Comparison of ENCODE assay signal across 8 mouse cellular contexts in genomic region chr2:69128921-69129395, GRCm38 (mm10). TPM values are rescaled to one million over a fixed set of nuclear protein-coding genes. Genes with fewer than 3 reads are reported as not detected.
DNase-seq lines count a peak whose midpoint lies in the region; ATAC-seq lines count a peak whose summit lies in the region.

No protein-coding gene starts in this region.

- peak overlapping the region; percentile 34; the same call in 1 of the 2 replicates for H3K9ac ChIP-seq in kidney, embryonic 16.5 days (replicated peaks; ENCODE audit: low read length)

- H3K4me2 ChIP-seq in kidney, embryonic 16.5 days (replicated peaks; ENCODE audit: low read depth, low read length), result peak overlapping the region; percentile 34

- no peaks in the 10 kb centered on the region for H3K27me3 ChIP-seq in heart, embryonic 10.5 days (ENCODE audit: insufficient read depth, poor library complexity, severe bottlenecking)
- no peaks in the 10 kb centered on the region for H3K27me3 ChIP-seq in kidney, embryonic 16.5 days (ENCODE audit: insufficient read depth, low read length)
- no peaks in the 10 kb centered on the region for H3K27me3 ChIP-seq in midbrain, embryonic 10.5 days (ENCODE audit: low read depth, poor library complexity, severe bottlenecking)

- H3K4me1 ChIP-seq in heart, embryonic 10.5 days, result peaks cover 26% of the 10 kb centered on the region
- peaks cover 20% of the 10 kb centered on the region for H3K4me1 ChIP-seq in kidney, embryonic 16.5 days (ENCODE audit: insufficient read depth, low read length)
- peaks cover 46% of the 10 kb centered on the region for H3K4me1 ChIP-seq in midbrain, embryonic 10.5 days

- H3K36me3 ChIP-seq in heart, embryonic 10.5 days, result no peaks in the 10 kb centered on the region
- no peaks in the 10 kb centered on the region for H3K36me3 ChIP-seq in kidney, embryonic 16.5 days (ENCODE audit: insufficient read depth, low read length)
- H3K36me3 ChIP-seq in midbrain, embryonic 10.5 days, result no peaks in the 10 kb centered on the region

- whole genome bisulfite sequencing in heart, embryonic 10.5 days, result 74% methylated on average over 10 of the region's 10 CpGs
- 7% methylated on average over 10 of the region's 10 CpGs for WGBS in kidney, embryonic 16.5 days
- 39% methylated on average over 10 of the region's 10 CpGs for WGBS in midbrain, embryonic 10.5 days

- peak; percentile 97 for ATAC-seq in kidney, embryonic 16.5 days (ENCODE audit: low FRiP score, low TSS enrichment)
- no peak for ATAC-seq in erythroid progenitor cell, adult 5-6 weeks (replicated peaks; ENCODE audit: low FRiP score, poor library complexity, severe bottlenecking)

- peak; percentile 10 for DNase-seq in thymus, postnatal 0 days (ENCODE audit: low spot score)
- DNase-seq in thymus, postnatal 10 days (ENCODE audit: low spot score in 2 of 2), result no peak
- DNase-seq in heart, embryonic 10.5 days (ENCODE audit: low spot score), result peak; percentile 53
- DNase-seq in midbrain, embryonic 10.5 days (ENCODE audit: low spot score), result peak; percentile 73
- DNase-seq in right cerebral cortex, postnatal 14 days, result no peak
- DNase-seq in frontal cortex, adult 2 months (ENCODE audit: extremely low spot score in 1 of 2, low spot score in 1 of 2), result no peak

- no peak overlapping the region for H3K4me3 ChIP-seq in heart, embryonic 10.5 days
- peak overlapping the region; percentile 20 for H3K4me3 ChIP-seq in kidney, embryonic 16.5 days (ENCODE audit: low read length)
- H3K4me3 ChIP-seq in midbrain, embryonic 10.5 days, result no peak overlapping the region

- peak overlapping the region; percentile 47; the same call in 1 of the 2 replicates for H3K27ac ChIP-seq in heart, embryonic 10.5 days
- H3K27ac ChIP-seq in kidney, embryonic 16.5 days (ENCODE audit: low read length), result peak overlapping the region; percentile 94
- peak overlapping the region; percentile 60; the same call in 1 of the 2 replicates for H3K27ac ChIP-seq in midbrain, embryonic 10.5 days (replicated peaks)

- no peaks in the 10 kb centered on the region for H3K9me3 ChIP-seq in heart, embryonic 10.5 days
- no peaks in the 10 kb centered on the region; the same call in 1 of the 2 replicates for H3K9me3 ChIP-seq in kidney, embryonic 16.5 days (ENCODE audit: low read length)
- no peaks in the 10 kb centered on the region for H3K9me3 ChIP-seq in midbrain, embryonic 10.5 days (replicated peaks)

RNA-seq across cellular contexts. Expression of gene Nostrin, which starts 6.6 kb away (rescaled TPM):
- polyA plus RNA-seq in thymus, postnatal 0 days (2015; fragmentation: Nextera tagmentation; extraction: Ambion mirVana), result 2.1 and 2.6 TPM in 2 replicates
- 2.1 and 3.8 TPM in 2 replicates for polyA plus RNA-seq in heart, embryonic 10.5 days (2016; fragmentation: Nextera tagmentation; extraction: Ambion mirVana)
- 4.7 and 7.1 TPM in 2 replicates for polyA plus RNA-seq in kidney, embryonic 16.5 days (2015; fragmentation: Nextera tagmentation; extraction: Ambion mirVana)
- polyA plus RNA-seq in midbrain, embryonic 10.5 days (2016; fragmentation: Nextera tagmentation; extraction: Ambion mirVana), result 0.84 and 0.87 TPM in 2 replicates
- 0.72 TPM in 1 of 2 replicates, not detected in the other for total RNA-seq in erythroid progenitor cell, adult 5-6 weeks (2015; ENCODE audit: low replicate concordance)
- not detected in 2 replicates for total RNA-seq in erythroid progenitor cell, adult 5-6 weeks (2017; ENCODE audit: low replicate concordance)
- 2.9 and 3.2 TPM in 2 replicates for polyA plus RNA-seq in frontal cortex, adult 2 months (2012; rRNA removed)

Comparison
In these comparisons a context has a peak if more than half of its experiments do, and no peak if none do; other contexts are left out.
1. DNase-seq: peak in thymus, postnatal 0 days (single experiment), heart, embryonic 10.5 days (single experiment) and midbrain, embryonic 10.5 days (single experiment); none in thymus, postnatal 10 days (0 of 2), right cerebral cortex, postnatal 14 days (single experiment) and frontal cortex, adult 2 months (0 of 2).
2. Peak in every context shown above with its lines, with median percentiles within 50 percentile points of each other: H3K27ac ChIP-seq.